Mouse (Mus musculus): ENCODE results near the gene Copz1. TPM values are rescaled to one million over a fixed set of nuclear protein-coding genes. Genes with fewer than 3 reads are reported as not detected.
"Not testable (repeated sequence)": the region's sequence is repeated elsewhere in the genome, so short reads cannot be mapped to it uniquely, and the experiment has no call there.

Gene Copz1
- polyA plus RNA-seq, 1 experiment from 2014 or later = 221 TPM

DNA sequence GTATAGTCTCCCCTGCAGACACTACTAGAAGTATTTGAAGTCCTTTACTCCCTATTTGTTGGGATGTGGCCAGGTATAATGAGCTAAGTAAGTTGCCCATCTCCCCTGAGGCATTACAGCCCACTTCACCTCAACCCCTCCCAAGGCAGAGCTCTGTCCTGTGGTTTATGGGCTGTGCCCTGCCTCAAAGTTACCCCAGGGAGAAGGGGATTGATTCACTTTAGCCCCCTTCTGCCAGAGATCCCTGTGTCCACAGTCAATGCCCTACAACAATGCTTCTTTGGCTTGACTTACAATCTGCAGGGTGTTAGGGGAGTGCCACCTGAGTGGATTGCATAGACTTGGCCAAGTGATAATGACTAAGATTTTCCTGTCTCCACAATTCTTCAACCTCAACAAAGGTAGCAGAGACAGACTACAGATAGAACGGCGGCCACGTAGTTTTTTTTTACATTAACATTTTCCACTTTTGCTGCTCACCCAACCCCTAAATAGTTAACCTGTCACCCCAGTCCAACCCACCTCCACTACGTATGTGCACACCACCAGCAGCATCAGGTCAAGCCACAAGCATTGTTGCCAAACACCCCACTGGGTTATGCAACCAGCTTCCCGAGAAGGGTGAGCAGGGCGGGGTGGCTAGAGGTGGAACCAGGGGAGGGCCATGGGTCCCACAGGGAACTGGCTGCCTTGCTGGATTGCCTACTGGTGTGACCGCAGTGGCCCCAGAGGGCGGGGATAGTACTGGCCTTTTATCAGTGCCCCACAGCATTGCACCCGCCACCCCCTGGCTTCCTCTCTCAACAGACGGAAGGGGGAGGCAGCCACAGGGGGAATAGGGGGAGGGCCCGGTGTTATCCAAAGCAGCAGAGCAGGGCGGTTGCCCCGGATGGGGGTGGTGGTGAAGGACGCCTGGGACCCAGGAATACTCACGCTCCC is 14.5 kb upstream of the Copz1 start, which contains the start of gene Nfe2:
TSS of gene Nfe2 (minus strand) at position 614 of the 939 bp plus-strand sequence.
- Histone ChIP-seq H3K4me1 (ENCODE audit: control insufficient read depth, insufficient read depth, low read length) (peaks cover 24% of the 10 kb centered on the region), H3K9me3 (replicated peaks; ENCODE audit: control insufficient read depth, low read length) (no peaks in the 10 kb centered on the region), H3K36me3 (ENCODE audit: control insufficient read depth, insufficient read depth, low read length) (no peaks in the 10 kb centered on the region), H3K4me3 (ENCODE audit: low read depth, low read length) (peak within 1 kb of the TSS; percentile 30), H3K4me2 (peak within 1 kb of the TSS; percentile 71), H3K27ac (ENCODE audit: low read depth, low read length) (peak within 1 kb of the TSS; percentile 83), H3K27me3 (ENCODE audit: control insufficient read depth, insufficient read depth, low read length) (no peaks in the 10 kb centered on the region), H3K9ac (ENCODE audit: low read depth, low read length) (peak within 1 kb of the TSS; percentile 61)
- WGBS (ENCODE audit: insufficient replicate concordance) = 5% methylated on average over 15 of the region's 15 CpGs
- ATAC-seq (replicated peaks; ENCODE audit: insufficient number of reproducible peaks, low FRiP score, low TSS enrichment) = peak; percentile 96

DNA sequence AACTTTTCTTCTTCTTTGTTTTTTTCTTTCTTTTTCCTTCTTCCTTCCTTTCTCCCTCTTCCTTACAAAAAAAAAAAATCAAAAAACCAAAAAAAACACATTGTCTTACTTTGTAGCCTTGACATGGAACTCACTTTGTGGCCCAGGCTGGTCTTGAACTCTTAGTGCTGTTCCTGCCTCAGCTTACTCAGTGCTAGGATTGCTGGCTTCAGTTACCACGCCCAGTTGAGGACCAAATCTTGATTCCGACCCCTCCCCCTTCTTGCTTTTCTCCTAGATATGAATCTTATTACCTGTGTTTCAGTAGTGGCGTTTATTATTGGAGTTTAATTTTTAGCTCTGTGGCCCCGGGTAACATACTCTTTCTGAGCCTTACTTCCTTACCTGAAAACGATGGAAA is 13.4 kb upstream of the Copz1 start:
- no peak overlapping the region for H3K4me3 ChIP-seq (ENCODE audit: low read depth, low read length)
- H3K27me3 ChIP-seq (ENCODE audit: control insufficient read depth, insufficient read depth, low read length) = no peaks in the 10 kb centered on the region
- H3K36me3 ChIP-seq (ENCODE audit: control insufficient read depth, insufficient read depth, low read length) = no peaks in the 10 kb centered on the region
- H3K9me3 ChIP-seq (replicated peaks; ENCODE audit: control insufficient read depth, low read length) = no peaks in the 10 kb centered on the region
- H3K9ac ChIP-seq (ENCODE audit: low read depth, low read length) = no peak overlapping the region
- H3K27ac ChIP-seq (ENCODE audit: low read depth, low read length) = peak overlapping the region; percentile 69
- no peak for ATAC-seq (replicated peaks; ENCODE audit: insufficient number of reproducible peaks, low FRiP score, low TSS enrichment)
- WGBS (ENCODE audit: insufficient replicate concordance) = 83% methylated on average over 5 of the region's 5 CpGs
- H3K4me2 ChIP-seq = peak overlapping the region; percentile 71
- peaks cover 24% of the 10 kb centered on the region for H3K4me1 ChIP-seq (ENCODE audit: control insufficient read depth, insufficient read depth, low read length)

DNA sequence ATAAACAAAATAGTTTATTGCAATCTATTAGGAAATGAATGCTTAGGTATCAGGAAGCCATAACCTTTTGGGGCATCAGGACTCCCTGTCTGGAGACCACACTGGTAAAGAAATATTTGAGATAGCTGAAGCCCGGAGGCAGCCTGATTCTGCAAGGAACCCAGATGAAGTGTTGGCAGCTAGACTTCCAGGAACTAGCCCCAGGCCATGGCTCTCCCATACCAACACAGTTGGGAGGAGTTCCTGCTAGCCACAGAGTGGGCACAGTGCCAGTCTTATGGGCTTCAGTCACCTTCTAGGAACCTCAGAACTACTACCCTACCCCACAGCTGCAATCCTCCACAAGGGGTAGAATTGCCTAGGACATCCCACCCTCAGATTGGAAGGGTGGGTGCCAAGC is 12.5 kb upstream of the Copz1 start:
- no peak overlapping the region for H3K27ac ChIP-seq (ENCODE audit: low read depth, low read length)
- no peak overlapping the region for H3K4me3 ChIP-seq (ENCODE audit: low read depth, low read length)
- H3K4me1 ChIP-seq (ENCODE audit: control insufficient read depth, insufficient read depth, low read length) = peaks cover 20% of the 10 kb centered on the region
- H3K9me3 ChIP-seq (replicated peaks; ENCODE audit: control insufficient read depth, low read length) = no peaks in the 10 kb centered on the region
- ATAC-seq (replicated peaks; ENCODE audit: insufficient number of reproducible peaks, low FRiP score, low TSS enrichment) = no peak
- no peaks in the 10 kb centered on the region for H3K27me3 ChIP-seq (ENCODE audit: control insufficient read depth, insufficient read depth, low read length)
- H3K36me3 ChIP-seq (ENCODE audit: control insufficient read depth, insufficient read depth, low read length) = no peaks in the 10 kb centered on the region
- no peak overlapping the region for H3K9ac ChIP-seq (ENCODE audit: low read depth, low read length)
- WGBS (ENCODE audit: insufficient replicate concordance) = 8% methylated on average over 1 of the region's 1 CpGs
- H3K4me2 ChIP-seq = no peak overlapping the region

DNA sequence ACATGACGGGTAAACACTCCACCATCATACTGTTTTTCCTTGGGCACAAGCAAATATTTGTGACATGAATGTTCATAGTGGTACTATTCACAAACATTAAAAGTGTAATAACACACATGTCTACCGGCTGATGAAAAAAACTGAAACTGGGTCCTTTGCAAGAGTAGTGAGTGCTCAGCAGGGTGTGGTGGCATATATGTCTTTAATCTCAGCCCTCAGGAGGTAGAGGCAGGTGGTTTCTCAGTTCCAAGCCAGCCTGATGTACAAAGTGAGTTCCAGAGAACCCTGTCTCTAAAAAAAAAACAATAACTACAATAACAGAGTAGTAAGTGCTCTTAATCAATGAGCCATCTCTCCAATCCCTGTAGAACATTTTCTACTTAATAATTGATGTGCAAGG is 7.7 kb upstream of the Copz1 start:
- Histone ChIP-seq H3K9me3 (replicated peaks; ENCODE audit: control insufficient read depth, low read length) (no peaks in the 10 kb centered on the region), H3K36me3 (ENCODE audit: control insufficient read depth, insufficient read depth, low read length) (no peaks in the 10 kb centered on the region), H3K4me1 (ENCODE audit: control insufficient read depth, insufficient read depth, low read length) (peaks cover 5% of the 10 kb centered on the region; the same call in 1 of the 2 replicates), H3K4me3 (ENCODE audit: low read depth, low read length) (no peak overlapping the region), H3K27ac (ENCODE audit: low read depth, low read length) (no peak overlapping the region), H3K4me2 (no peak overlapping the region), H3K27me3 (ENCODE audit: control insufficient read depth, insufficient read depth, low read length) (no peaks in the 10 kb centered on the region), H3K9ac (ENCODE audit: low read depth, low read length) (no peak overlapping the region)
- no peak for ATAC-seq (replicated peaks; ENCODE audit: insufficient number of reproducible peaks, low FRiP score, low TSS enrichment)
- WGBS (ENCODE audit: insufficient replicate concordance) = 83% methylated on average over 2 of the region's 2 CpGs

DNA sequence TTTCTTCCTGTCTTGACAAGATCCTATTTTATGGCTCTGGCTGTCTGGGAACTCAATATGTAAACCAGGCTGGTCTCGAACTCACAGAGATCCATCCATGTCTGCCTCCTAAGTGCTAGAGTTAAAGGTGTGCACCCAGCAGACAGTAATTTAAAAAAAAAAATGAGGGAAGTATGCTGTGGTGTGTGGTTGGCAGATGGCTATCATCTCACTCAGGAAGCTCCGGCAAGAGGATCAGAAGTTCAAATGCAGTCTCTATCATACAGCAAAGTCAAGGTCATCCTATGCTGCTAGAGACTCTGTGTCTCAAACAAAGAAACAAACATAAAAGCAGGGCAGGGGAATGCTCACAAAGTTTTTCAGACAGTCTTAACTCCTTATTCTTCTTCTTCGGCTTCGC is 3.6 kb upstream of the Copz1 start:
- Histone ChIP-seq H3K27me3 (ENCODE audit: control insufficient read depth, insufficient read depth, low read length) (no peaks in the 10 kb centered on the region), H3K9me3 (replicated peaks; ENCODE audit: control insufficient read depth, low read length) (no peaks in the 10 kb centered on the region), H3K27ac (ENCODE audit: low read depth, low read length) (no peak overlapping the region), H3K36me3 (ENCODE audit: control insufficient read depth, insufficient read depth, low read length) (no peaks in the 10 kb centered on the region), H3K4me1 (ENCODE audit: control insufficient read depth, insufficient read depth, low read length) (peaks cover under 1% of the 10 kb centered on the region), H3K4me2 (no peak overlapping the region), H3K4me3 (ENCODE audit: low read depth, low read length) (no peak overlapping the region), H3K9ac (ENCODE audit: low read depth, low read length) (no peak overlapping the region)
- no peak for ATAC-seq (replicated peaks; ENCODE audit: insufficient number of reproducible peaks, low FRiP score, low TSS enrichment)
- 80% methylated on average over 4 of the region's 4 CpGs for WGBS (ENCODE audit: insufficient replicate concordance)

DNA sequence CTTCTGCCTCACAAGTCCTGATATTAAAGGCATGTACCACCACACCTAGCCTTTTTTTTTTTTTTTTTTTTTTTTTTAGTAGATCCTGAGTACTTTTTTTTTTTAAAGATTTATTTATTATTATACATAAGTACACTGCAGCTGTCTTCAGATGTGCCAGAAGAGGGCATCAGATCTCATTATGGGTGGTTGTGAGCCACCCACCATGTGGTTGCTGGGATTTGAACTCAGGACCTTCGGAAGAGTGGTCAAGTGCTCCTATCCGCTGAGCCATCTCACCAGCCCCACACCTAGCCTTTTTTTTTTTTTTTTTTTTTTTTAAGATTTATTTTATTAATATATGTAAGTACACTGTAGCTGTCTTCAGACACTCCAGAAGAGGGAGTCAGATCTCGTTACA is 3.4 kb downstream of the Copz1 start:
- not testable (repeated sequence) for H3K4me1 ChIP-seq (ENCODE audit: control insufficient read depth, insufficient read depth, low read length); H3K27ac ChIP-seq (ENCODE audit: low read depth, low read length); H3K4me2 ChIP-seq; H3K4me3 ChIP-seq (ENCODE audit: low read depth, low read length); H3K36me3 ChIP-seq (ENCODE audit: control insufficient read depth, insufficient read depth, low read length); H3K27me3 ChIP-seq (ENCODE audit: control insufficient read depth, insufficient read depth, low read length); H3K9me3 ChIP-seq (replicated peaks; ENCODE audit: control insufficient read depth, low read length); H3K9ac ChIP-seq (ENCODE audit: low read depth, low read length); ATAC-seq (replicated peaks; ENCODE audit: insufficient number of reproducible peaks, low FRiP score, low TSS enrichment)
- WGBS (ENCODE audit: insufficient replicate concordance) = 93% methylated on average over 3 of the region's 3 CpGs

DNA sequence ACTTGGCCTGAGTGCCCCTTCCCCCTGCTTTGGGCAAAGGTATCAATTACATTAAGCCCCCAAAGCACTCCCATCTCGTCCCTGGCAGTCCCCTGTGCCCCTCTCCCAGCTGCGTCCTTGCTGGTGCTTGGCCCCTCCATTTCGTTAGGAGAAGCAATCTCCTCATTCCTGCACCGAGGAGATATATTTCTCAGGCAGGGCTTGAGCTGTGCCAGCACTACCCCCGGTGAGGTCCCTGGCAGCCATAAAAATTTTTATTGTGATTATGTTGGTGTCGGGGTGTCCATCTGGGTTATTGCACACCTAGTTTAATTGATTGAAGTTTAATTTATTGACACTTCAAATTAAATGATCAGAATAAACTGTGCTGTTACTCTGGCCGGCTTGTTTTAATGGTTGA is 5.4 kb downstream of the Copz1 start:
- no peak for ATAC-seq (replicated peaks; ENCODE audit: insufficient number of reproducible peaks, low FRiP score, low TSS enrichment)
- H3K4me1 ChIP-seq (ENCODE audit: control insufficient read depth, insufficient read depth, low read length) = peaks cover 6% of the 10 kb centered on the region
- no peaks in the 10 kb centered on the region for H3K27me3 ChIP-seq (ENCODE audit: control insufficient read depth, insufficient read depth, low read length)
- no peaks in the 10 kb centered on the region for H3K36me3 ChIP-seq (ENCODE audit: control insufficient read depth, insufficient read depth, low read length)
- H3K4me2 ChIP-seq = no peak overlapping the region
- no peak overlapping the region for H3K9ac ChIP-seq (ENCODE audit: low read depth, low read length)
- H3K4me3 ChIP-seq (ENCODE audit: low read depth, low read length) = no peak overlapping the region
- no peak overlapping the region for H3K27ac ChIP-seq (ENCODE audit: low read depth, low read length)
- no peaks in the 10 kb centered on the region for H3K9me3 ChIP-seq (replicated peaks; ENCODE audit: control insufficient read depth, low read length)
- 82% methylated on average over 7 of the region's 7 CpGs for WGBS (ENCODE audit: insufficient replicate concordance)

DNA sequence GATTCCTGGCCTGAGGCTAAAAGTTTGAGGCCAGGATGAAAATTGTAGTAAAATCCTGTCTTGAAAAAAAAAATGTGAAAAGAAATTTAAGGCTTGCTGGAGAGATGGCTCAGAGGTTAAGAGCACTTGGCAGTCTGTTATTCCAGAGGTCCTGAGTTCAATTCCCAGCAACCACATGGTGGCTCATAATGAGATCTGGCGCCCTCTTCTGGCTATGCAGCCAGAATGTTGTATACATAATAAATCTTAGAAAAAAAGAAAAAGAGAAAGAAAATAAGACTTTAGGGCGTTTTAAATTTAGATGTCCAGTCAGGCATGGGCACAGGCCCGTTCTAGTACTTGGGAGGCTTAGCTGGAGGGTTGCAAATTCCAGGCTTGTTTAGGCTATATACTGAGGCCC is 7.2 kb downstream of the Copz1 start:
- Histone ChIP-seq H3K9ac (ENCODE audit: low read depth, low read length) (no peak overlapping the region), H3K4me1 (ENCODE audit: control insufficient read depth, insufficient read depth, low read length) (peaks cover 3% of the 10 kb centered on the region)
- WGBS (ENCODE audit: insufficient replicate concordance) = 61% methylated on average over 3 of the region's 3 CpGs

More for the DNA sequence above, 7.2 kb downstream of the Copz1 start:
- Histone ChIP-seq H3K27me3 (ENCODE audit: control insufficient read depth, insufficient read depth, low read length) (no peaks in the 10 kb centered on the region), H3K36me3 (ENCODE audit: control insufficient read depth, insufficient read depth, low read length) (no peaks in the 10 kb centered on the region), H3K9me3 (replicated peaks; ENCODE audit: control insufficient read depth, low read length) (no peaks in the 10 kb centered on the region), H3K4me3 (ENCODE audit: low read depth, low read length) (no peak overlapping the region), H3K27ac (ENCODE audit: low read depth, low read length) (no peak overlapping the region), H3K4me2 (no peak overlapping the region)
- no peak for ATAC-seq (replicated peaks; ENCODE audit: insufficient number of reproducible peaks, low FRiP score, low TSS enrichment)
